Mouse (Mus musculus) 416B (cell line): ENCODE data around the gene Fbxo47.

Source experiments
- DNase-seq: peaks from one replicate; pipeline ENCODE4 v3.0.0; 2011; ENCODE audit warnings: low read depth

The Fbxo47 gene

DNA sequence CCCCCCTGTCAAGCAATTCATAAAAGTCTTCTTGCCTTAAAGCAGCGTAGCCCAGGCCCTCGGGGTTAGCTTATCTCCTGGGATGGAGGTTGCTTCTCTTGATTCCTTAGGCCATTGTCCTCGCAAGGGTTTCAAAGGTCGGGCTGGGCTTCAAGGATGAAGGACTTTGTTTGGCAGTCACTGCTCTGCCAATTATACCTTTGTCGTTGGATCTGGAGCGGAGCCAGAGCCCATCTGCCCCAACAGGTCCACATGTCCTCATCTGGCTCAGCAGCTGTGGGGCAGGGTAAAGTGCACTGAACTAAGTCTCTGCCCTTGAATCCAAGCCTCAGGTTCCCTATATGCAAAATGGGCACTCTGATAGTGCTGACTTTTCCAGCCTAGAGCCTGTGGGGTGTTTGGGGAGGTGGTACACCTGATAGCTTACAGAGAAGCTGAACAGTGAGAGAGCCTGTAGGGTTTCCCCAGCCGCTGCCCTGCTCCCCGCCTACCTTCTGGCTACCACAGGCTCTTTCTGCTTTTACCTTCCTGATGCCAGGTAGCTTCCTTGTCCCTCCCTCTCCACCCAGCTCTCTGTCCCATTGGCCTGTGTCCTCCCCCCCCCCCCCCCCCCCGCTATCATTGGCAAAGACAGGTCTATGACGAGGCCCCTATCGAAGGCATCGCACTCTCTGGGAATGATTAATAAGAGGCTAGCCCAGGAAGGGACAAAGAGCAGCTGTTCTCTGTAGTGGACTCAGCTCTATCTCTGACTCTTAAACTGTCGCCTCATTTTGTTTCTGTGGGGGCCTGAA lies 72.2 kb downstream of the Fbxo47 start:
- DNase-seq = no peak

DNA sequence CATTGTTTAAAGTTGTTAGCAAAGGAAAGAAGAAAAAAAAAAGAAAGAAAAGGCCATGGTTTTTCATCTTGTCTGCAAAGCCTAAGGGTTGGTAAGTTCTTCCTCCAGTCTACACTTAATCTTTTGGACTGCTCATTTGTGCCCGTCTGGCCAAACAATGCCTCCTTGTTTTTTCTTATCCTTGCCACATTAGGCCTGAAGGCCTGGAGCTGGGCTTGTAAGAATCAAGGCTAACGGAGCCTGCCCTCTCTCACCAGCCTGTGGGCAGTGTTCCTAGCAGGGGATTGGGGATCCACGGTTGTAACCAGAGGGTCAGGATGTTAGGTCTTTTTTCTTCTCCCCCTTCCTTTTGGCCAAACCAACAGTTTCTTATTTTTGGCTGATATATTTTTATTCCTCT lies 73.0 kb downstream of the Fbxo47 start:
- no peak for DNase-seq

DNA sequence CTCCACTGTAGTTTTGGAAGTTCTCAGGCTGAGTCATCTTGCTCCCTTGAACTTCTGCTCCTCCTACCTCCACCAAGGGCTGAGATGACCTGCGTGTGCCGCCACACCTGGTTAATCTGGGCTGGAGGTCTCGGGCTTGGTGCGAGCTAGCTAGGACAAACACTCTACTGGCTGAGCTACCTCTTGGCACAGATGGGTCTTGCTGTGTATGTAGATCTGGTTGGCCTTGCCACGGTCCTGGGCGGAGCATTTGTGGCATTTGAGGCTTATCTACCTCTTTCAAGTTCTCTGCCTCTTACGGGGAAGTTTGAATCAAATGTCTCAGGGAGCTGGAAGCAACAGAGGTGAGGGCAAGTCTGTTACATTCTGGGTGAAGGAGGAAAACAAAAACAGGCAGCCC lies 73.6 kb downstream of the Fbxo47 start:
- no peak for DNase-seq

DNA sequence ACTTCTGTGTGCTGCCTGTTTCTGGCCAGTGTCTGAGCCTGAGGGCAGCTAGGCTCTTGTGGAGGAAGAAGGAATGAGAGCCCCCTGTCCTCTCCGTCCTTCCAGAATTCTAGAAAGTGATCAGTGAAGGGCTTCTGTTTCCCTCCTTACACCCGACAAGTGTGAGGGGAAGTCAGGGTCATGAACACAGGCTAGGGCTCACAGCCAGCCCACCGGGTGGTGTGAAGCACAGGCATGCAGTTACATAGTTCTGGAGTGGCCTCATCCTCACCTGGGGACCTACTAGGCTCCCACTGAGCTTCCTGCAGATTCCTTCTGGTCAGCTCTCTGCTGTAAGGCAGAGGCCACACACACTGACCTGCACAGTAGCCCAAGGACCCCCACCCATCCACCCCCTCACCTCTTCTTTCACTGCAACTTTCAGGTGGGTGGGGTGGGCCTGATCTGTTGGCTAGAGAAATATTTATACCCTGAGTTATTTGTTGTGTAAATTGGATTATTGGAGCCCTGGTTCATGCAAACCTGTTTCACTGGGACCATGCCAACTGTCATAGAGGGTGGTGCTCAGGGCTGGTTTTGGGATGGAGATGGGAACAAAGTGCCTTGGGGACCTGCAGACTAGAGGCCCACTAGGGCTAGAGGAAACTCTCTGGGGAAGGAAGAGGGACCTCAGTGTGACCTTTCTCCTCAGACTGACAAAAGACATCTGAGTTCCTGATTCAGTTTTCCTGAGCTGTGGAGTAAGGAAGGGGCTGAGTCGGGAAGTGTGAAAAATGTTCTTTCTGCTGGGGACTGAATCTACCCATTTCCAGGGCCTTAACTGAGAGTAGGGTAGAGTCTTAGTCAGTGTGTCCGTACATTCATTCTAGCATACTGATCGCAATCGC lies 74.5 kb downstream of the Fbxo47 start:
- DNase-seq = no peak

DNA sequence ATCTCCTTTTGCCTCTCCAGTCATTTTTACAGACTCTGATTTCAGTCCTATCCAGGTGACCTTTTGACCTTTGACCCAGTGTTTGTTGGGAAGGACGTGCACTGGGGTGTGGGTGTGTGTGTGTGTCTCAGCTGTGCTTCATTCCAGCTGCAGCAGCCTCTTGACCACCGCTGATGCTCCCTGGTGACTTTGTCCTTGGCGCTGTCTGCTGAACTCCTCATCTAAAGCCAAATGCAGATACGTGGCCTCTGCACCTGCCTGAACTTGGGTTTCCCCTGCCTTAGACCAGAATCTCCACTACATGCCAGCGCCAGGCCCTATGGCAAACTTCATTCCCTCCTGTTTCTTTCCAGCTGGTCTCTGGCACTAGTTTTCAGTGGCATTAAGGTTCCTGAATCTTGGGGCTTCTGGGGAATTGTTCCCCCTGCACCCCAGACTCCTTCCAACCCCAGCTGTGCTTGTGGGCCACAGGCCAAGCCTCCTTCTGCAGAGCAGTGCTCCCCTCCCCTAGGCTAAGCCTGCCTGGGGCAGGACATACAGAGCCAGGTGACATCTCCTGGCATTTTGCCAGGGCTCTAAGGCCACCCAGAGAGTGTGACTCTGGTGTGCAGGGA lies 75.2 kb downstream of the Fbxo47 start:
- DNase-seq = no peak

DNA sequence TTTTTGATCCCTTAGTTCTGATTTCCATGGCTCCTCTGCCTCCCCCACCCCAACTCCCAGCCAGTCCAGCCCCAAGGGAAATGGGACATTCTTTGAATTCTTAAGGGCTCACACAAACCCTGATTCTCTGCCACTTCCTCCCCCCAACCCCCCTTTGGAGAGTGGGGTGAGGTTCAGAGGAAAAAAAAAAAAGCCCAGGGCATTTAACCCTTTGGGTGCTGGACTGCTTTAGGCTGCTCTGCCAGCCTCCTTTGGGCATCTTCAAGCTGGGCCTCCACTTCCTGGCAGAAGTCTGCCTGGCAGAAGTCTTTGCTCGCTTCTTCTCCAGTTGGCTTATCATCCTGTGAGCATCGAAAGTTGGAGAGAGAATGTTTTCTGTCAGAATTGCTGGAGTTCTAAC lies 75.9 kb downstream of the Fbxo47 start:
- no peak for DNase-seq

DNA sequence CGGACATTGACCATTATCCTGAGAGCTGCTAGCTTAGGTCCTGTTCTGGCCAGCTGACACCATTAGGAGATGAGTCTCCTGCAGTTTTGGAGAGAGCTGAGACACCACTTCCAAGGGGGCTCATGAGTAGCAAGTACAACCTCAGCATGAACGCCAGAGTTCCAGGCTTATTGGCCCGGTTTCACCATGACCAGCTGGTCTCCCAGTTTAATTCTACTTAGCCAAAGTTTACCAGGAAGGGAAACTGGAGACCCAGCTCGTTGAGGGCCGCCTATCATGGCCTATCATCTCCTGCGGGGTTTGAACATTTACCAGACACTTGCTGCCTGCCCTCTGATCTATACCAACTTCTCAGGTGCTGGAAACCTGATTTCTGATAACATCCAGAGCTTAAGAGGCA lies 76.3 kb downstream of the Fbxo47 start:
- DNase-seq = no peak

DNA sequence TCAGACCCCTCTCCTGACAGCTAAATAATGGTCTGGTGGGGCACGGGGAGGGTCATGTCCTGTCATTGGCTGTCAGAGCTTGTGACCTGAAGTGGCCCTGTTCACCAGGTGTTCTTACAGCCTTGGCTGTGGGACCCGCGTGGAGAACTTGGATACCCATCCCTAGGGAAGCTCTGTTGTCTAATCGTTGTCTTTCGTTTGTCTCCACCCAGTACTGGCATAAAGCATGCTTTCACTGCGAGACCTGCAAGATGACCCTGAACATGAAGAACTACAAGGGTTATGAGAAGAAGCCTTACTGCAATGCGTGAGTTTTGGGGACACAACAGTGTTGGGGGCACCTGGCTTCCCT lies 77.4 kb downstream of the Fbxo47 start:
- no peak for DNase-seq

DNA sequence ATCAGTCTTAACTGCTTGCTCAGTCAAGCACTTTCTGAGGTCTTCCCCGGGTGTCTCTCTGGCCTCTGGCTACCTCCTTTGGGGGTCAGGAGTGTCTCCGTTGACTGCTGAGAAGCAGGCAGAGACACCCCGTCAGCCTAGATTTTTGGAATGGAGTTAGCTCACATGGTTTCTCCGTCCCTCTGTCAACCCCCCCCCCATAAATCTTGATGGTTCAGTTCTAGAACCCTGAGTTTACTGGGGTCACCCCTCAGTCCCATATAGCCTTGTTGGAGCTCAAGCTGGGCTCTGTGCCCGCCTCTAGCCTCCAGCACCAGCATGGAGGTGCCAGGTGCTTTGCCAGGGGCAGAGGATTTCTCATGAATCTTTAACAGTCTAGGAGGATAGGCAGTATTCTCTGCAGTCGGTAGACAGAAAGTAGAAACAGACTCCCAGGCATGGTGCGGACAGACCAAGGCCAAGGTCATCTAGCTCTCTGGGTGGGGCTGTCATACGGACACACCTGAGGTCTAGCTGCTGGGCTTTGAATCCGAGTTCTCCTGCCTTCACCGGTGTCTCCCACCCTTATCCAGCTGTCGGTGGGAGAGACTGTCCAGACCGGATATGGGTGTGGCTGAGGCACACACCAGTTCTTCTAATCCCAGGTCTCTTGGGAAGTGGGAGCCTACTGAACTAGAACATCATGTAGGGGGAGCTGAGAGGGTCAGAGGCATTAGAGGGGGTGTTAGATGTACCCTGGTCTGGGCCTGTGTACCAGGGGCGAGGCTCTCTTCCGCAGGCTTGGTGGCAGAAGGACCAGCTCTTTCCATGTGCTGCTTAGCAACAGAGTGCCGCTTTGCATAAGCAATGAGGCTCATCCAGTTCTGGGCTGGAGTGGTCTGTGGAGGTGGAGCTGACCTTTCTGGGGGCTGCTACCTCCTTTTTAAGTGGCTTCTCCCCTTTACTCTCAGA lies 78.0 kb downstream of the Fbxo47 start:
- DNase-seq = no peak

DNA sequence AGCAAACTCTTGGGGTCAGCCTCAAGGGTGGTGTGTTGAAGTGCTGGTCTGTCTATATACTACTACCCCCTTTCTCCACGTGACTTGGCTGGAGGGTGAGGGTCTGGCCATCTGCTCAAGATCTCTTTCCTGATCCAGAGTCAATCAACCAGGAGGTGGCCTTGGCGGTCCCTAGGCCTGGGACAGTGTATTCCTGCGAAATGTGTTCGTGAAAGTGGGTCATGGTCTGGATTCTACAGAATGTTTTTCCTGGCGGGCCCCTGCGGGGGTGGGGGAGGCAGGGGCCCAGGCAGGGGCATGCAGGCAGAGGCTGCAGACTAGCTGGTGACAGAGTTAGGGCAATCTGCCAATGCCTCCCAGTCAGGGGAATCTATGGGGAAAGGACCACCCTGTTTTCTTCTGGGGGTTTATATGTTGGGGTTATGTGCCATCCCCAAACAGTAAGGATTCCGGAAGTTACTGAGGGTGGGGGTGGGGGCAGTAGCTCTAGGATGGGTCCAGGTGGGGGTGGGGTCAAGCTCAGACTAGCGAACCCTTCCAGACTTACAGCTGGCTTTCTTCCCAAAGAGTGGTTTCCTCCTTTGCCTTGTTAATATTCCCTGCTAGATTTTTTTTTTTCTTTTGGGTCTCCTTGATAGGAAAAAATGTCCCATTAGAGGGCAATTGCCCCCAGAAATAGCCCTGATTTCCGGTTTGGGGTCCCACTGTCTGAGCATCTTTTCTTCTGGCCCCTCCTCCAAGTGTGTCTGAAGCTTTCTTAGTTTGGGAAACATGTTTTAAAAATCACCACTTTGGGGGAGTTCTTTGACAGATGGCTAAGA lies 78.9 kb downstream of the Fbxo47 start:
- no peak for DNase-seq

DNA sequence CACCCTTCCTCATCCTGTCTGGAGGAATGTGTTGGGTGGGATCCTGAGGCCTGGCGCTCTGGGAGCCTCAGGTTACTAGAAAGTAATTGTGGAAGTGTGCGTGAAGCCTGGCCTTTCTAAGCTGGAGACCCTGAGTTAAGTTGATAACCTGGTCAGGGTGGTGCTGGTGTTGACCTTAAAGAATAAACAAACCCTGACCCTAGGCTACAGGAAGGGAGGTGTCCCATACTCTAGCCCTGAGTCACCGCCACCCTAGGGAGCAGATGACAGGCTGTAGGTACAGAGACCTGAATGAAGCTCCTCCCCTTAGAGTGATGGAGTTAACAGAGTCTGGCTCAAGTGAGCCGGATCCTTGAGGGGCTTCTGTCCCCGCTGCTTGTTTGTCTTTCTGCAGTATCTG lies 80.1 kb downstream of the Fbxo47 start:
- no peak for DNase-seq
